Mouse (Mus musculus) ES-E14 (cell line): ENCODE data around the gene Gm10198. TPM values are rescaled to one million over a fixed set of nuclear protein-coding genes. Genes with fewer than 3 reads are reported as not detected.

Source experiments
- DNase-seq: peaks from one replicate; pipeline ENCODE4 v3.0.0-alpha.2; 2013; ENCODE audit warnings: low read depth, low spot score
- H3K27ac ChIP-seq: 2 replicates; pipeline ENCODE4 v1.5.1; 2012; ENCODE audit warnings: low read depth, mild to moderate bottlenecking, low read length, moderate library complexity, mixed read lengths; ENCODE audit not compliant: poor library complexity, insufficient read depth, severe bottlenecking
- H3K36me3 ChIP-seq: 2 replicates; pipeline ENCODE4 v1.6.1; 2012; ENCODE audit warnings: mild to moderate bottlenecking, low read length, moderate library complexity, mixed read lengths; ENCODE audit not compliant: control insufficient read depth, poor library complexity, insufficient read depth, severe bottlenecking
- H3K4me1 ChIP-seq, 2 experiments: fragments of 150-350 bp in 1 of 2; sonication (generic) in 1 of 2; 2 replicates each; pipeline ENCODE4 v1.6.1; 2012; ENCODE audit warnings: low read length in 2 of 2, mild to moderate bottlenecking in 1 of 2, mixed read lengths in 1 of 2; ENCODE audit not compliant: control insufficient read depth in 2 of 2, insufficient read depth in 2 of 2, poor library complexity in 1 of 2
- H3K4me3 ChIP-seq, 2 experiments: fragments of 150-350 bp in 1 of 2; sonication (generic) in 1 of 2; 2 replicates each; pipeline ENCODE4 v1.5.1; 2012; ENCODE audit warnings: low read length in 2 of 2, low read depth in 1 of 2, mild to moderate bottlenecking in 1 of 2, mixed read lengths in 1 of 2; ENCODE audit not compliant: insufficient read depth in 1 of 2, poor library complexity in 1 of 2, severe bottlenecking in 1 of 2
- H3K9ac ChIP-seq: 2 replicates; pipeline ENCODE4 v1.6.1; 2012; ENCODE audit warnings: low read depth, mild to moderate bottlenecking, low read length, mixed read lengths; ENCODE audit not compliant: poor library complexity, insufficient read depth, severe bottlenecking
- H3K9me3 ChIP-seq: fragments of 150-350 bp; sonication (generic); 2 replicates; pipeline ENCODE4 v1.6.1; 2012; ENCODE audit warnings: low read depth, mild to moderate bottlenecking, low read length; ENCODE audit not compliant: control insufficient read depth, insufficient read depth
- CHD2 ChIP-seq: IDR thresholded peaks from 2 replicates; pipeline ENCODE4 v1.6.1; 2014; ENCODE audit warnings: mild to moderate bottlenecking, low read depth, low read length, inconsistent platforms
- HCFC1 ChIP-seq: IDR thresholded peaks from 2 replicates; pipeline ENCODE4 v1.6.1; 2012; ENCODE audit warnings: low read length, inconsistent platforms, borderline replicate concordance; ENCODE audit not compliant: insufficient read depth
- MAFK ChIP-seq: IDR thresholded peaks from 2 replicates; pipeline ENCODE4 v1.6.1; 2014; ENCODE audit warnings: mild to moderate bottlenecking, low read depth, low read length, inconsistent platforms; ENCODE audit not compliant: insufficient read depth
- ZC3H11A ChIP-seq: IDR thresholded peaks from 2 replicates; pipeline ENCODE4 v1.6.1; 2012; ENCODE audit warnings: low read depth, mild to moderate bottlenecking, inconsistent platforms, low read length, borderline replicate concordance
- ZNF384 ChIP-seq: IDR thresholded peaks from 2 replicates; pipeline ENCODE4 v1.6.1; 2012; ENCODE audit warnings: low read depth, low read length, inconsistent platforms
- in situ Hi-C, 2 experiments: fragments of 600-800 bp; cut with MboI; formaldehyde crosslinking; loops; one replicate each; pipeline ENCODE4 v1.15.1; 2025; ENCODE audit warnings: low sequenced_read_pairs in 2 of 2, inconsistent platforms in 1 of 2; ENCODE audit not compliant: unreplicated experiment in 2 of 2
- total RNA-seq: library from RNA; depleted of rRNA; stranded (reverse); fragments of 300-350 nt; gene quantifications from 2 replicates; pipeline ENCODE4 v1.2.3, GENCODE M21; 2012

Gene Gm10198
- total RNA-seq, 1 experiment = not detected

GRCm38 (mm10) chr13:111574196-111574595, 18.4 kb upstream of the Gm10198 start:
- in situ Hi-C loops = no loop called here
- H3K27ac ChIP-seq = no peak overlapping the region
- peaks cover 0 to 2% of the 10 kb centered on the region in 2 experiments; a peak in 1 of 4 replicates for H3K4me1 ChIP-seq

GRCm38 (mm10) chr13:111577177-111577576, 15.4 kb upstream of the Gm10198 start:
- Histone ChIP-seq H3K9me3 (no peaks in the 10 kb centered on the region), H3K36me3 (no peaks in the 10 kb centered on the region), H3K4me1 (peaks cover 0 to 2% of the 10 kb centered on the region in 2 experiments; a peak in 1 of 4 replicates), H3K9ac (no peak overlapping the region), H3K4me3 (no peak overlapping the region), H3K27ac (no peak overlapping the region)
- DNase-seq = no peak
- in situ Hi-C loops = no loop called here
- TF ChIP-seq HCFC1 (no peak), ZC3H11A (no peak), CHD2 (no peak), MAFK (no peak), ZNF384 (no peak)

More at GRCm38 (mm10) chr13:111574196-111574595, 18.4 kb upstream of the Gm10198 start:
- no peaks in the 10 kb centered on the region for H3K36me3 ChIP-seq
- no peak overlapping the region for H3K4me3 ChIP-seq
- TF ChIP-seq HCFC1 (no peak), MAFK (no peak), ZC3H11A (no peak)
- H3K9ac ChIP-seq = no peak overlapping the region
- no peaks in the 10 kb centered on the region for H3K9me3 ChIP-seq
- DNase-seq = no peak

GRCm38 (mm10) chr13:111580054-111580453, 12.5 kb upstream of the Gm10198 start:
- peaks cover 0 to 2% of the 10 kb centered on the region in 2 experiments; a peak in 1 of 4 replicates for H3K4me1 ChIP-seq
- H3K9me3 ChIP-seq = no peaks in the 10 kb centered on the region
- peak; percentile 41 for DNase-seq
- H3K9ac ChIP-seq = peak overlapping the region; percentile 49; the same call in 1 of the 2 replicates
- H3K4me3 ChIP-seq = peak overlapping the region; percentile 46 to 80
- no peak for TF ChIP-seq MAFK
- TF ChIP-seq CHD2 = no peak
- TF ChIP-seq ZNF384 = no peak
- no peak for TF ChIP-seq ZC3H11A
- no peak for TF ChIP-seq HCFC1
- no peak overlapping the region for H3K27ac ChIP-seq
- in situ Hi-C loops = no loop called here
- H3K36me3 ChIP-seq = no peaks in the 10 kb centered on the region

- in situ Hi-C loops = no loop called here
- no peak overlapping the region for H3K9ac ChIP-seq
- no peak for TF ChIP-seq HCFC1
- no peak for TF ChIP-seq CHD2
- no peak for TF ChIP-seq ZNF384
- TF ChIP-seq ZC3H11A = no peak
- no peak for TF ChIP-seq MAFK
- H3K4me1 ChIP-seq = no peaks in the 10 kb centered on the region
- H3K27ac ChIP-seq = no peak overlapping the region
- H3K9me3 ChIP-seq = no peaks in the 10 kb centered on the region
- no peaks in the 10 kb centered on the region for H3K36me3 ChIP-seq
- no peak overlapping the region for H3K4me3 ChIP-seq
- no peak for DNase-seq
Measured at GRCm38 (mm10) chr13:111598111-111598510, 5.5 kb downstream of the Gm10198 start.

GRCm38 (mm10) chr13:111601383-111601782, 8.8 kb downstream of the Gm10198 start:
- H3K4me3 ChIP-seq = no peak overlapping the region
- DNase-seq = no peak
- in situ Hi-C loops = no loop called here
- no peaks in the 10 kb centered on the region for H3K4me1 ChIP-seq
- no peaks in the 10 kb centered on the region for H3K36me3 ChIP-seq
- no peak overlapping the region for H3K27ac ChIP-seq
- no peaks in the 10 kb centered on the region for H3K9me3 ChIP-seq
- no peak overlapping the region for H3K9ac ChIP-seq
- TF ChIP-seq CHD2 = no peak
- no peak for TF ChIP-seq MAFK
- TF ChIP-seq ZC3H11A = no peak
- TF ChIP-seq ZNF384 = no peak
- no peak for TF ChIP-seq HCFC1
